Mouse (Mus musculus) Patski (cell line): ENCODE measurements at regions not wholly inside any gene's neighbourhood (a gene's known extent, or its start where the extent isn't known, plus 50 kb on each side); places are given as distances from the start of the nearest gene placed in this dataset.

Experiments used
- ATAC-seq: fragments of 100-300 bp; one replicate; pipeline ENCODE4 v1.8.0; 2021
- CTCF ChIA-PET: fragments of 350-600 bp; sonication (Branson Sonifier 250); formaldehyde crosslinking; loops from one replicate; lab custom pipeline; 2022; ENCODE audit warnings: inconsistent platforms; lab: Charles Lee
- POLR2A ChIA-PET: fragments of 350-600 bp; sonication (Branson Sonifier 250); formaldehyde crosslinking; loops from one replicate; lab custom pipeline; 2022; ENCODE audit warnings: antibody characterized with exemption, inconsistent platforms; lab: Charles Lee
- DNase-seq: peaks from one replicate; pipeline ENCODE4 v3.0.0-alpha.2; 2011; ENCODE audit warnings: low read depth, low spot score
- H3K27me3 ChIP-seq: fragments of 371-371 bp; one replicate; pipeline ENCODE4 v1.5.1; 2021
- CTCF ChIP-seq: fragments of 100-300 bp; IDR thresholded peaks from one replicate; pipeline ENCODE4 v1.5.1; 2021
- in situ Hi-C: fragments of 300-500 bp; cut with MboI; formaldehyde crosslinking; loops from 3 replicates; pipeline ENCODE4 v1.11.1; 2018; ENCODE audit warnings: low pct_unique_long_range_greater_than_20kb, mixed read lengths

DNA sequence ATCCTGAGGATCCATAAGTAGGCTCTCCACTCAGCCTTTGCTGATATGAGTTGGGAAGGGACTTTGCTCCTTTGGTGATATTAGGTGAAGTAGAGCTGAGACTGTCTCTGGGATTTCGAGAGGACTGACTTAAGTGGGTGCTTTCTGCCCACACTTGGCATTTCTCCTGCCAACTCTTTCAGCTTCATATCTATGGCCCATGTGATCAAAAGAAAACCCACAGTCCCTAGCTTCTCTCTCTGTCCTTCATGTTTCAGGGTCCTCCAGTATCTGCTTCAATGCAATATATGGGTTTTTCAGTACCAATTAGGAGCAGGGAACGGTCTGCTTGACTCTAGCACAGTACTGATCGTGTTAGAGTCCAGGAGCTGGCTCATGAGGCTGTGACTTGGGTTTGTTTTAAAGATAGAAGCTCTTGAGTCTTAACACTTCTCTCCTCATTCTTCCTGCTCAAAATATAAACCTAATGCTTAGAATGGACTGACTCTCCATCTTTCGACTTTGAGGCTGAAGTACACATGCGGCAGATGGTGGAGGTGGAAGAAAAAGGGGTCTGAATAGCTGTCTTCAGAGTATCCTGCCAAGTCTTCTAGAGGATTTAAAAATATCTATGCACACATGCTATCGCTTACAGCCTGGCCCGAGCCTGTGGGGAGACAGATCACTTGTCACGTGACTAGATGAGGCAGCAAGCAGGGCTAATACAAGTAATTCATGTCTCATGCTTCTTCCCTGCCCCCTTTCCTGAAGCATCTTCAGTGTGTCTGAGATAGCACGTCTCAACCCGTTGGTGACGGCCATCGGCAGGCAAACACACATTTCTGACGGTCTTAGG, 189.2 kb downstream of the Mex3b start:
- in situ Hi-C loops, result no loop called here
- ChIA-PET POLR2A (no interaction called here), CTCF (no interaction called here)
- ATAC-seq (no peak), DNase-seq (no peak)
- no peak for TF ChIP-seq CTCF
- H3K27me3 ChIP-seq, result peaks cover 10% of the 10 kb centered on the region

DNA sequence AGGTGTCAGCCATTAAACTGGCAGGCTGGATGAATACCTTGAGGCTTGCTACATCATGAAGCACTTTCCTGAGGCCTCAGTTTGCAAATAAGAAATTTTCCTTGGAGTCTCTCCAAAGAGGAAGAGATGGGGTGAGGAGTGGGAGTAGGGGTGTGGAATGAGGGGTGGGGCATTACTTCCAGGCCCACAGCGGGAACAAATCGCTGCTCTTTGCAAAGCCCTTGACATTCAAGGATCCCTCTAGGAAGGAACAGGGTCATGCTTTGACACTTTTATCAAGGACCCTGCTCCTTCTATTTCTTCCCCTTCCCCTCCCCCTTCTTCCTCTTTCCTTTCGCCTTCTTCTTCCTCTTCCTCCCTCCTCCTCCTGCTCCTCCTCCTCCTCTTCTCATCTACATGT, 193.2 kb downstream of the Mex3b start:
- ATAC-seq (no peak), DNase-seq (no peak)
- CTCF ChIA-PET, result no interaction called here
- H3K27me3 ChIP-seq, result peaks cover 10% of the 10 kb centered on the region
- in situ Hi-C loops, result no loop called here
- POLR2A ChIA-PET, result no interaction called here
- TF ChIP-seq CTCF, result no peak

DNA sequence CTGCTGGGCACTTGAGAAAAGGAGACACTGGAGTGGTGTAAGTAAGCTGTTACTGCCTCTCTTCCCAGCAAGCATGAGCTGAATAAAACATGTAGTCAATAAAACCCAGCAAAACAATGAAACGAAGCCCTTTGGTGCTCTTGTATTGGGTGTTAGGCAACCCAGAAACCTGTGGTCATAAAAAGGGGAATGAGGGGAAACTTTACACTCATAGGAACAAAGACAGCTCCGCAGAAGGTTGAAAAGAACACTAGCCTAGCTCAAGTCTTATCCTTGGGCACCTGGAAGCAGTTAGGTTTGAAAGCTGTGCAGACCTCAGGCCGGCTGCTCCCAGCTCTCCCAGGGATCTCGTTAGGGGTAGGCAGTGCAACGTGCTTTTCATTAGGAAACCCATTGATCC, 193.6 kb downstream of the Mex3b start:
- CTCF ChIA-PET, result no interaction called here
- in situ Hi-C loops, result no loop called here
- TF ChIP-seq CTCF, result no peak
- ATAC-seq (no peak), DNase-seq (no peak)
- H3K27me3 ChIP-seq, result peaks cover 10% of the 10 kb centered on the region
- POLR2A ChIA-PET, result no interaction called here

DNA sequence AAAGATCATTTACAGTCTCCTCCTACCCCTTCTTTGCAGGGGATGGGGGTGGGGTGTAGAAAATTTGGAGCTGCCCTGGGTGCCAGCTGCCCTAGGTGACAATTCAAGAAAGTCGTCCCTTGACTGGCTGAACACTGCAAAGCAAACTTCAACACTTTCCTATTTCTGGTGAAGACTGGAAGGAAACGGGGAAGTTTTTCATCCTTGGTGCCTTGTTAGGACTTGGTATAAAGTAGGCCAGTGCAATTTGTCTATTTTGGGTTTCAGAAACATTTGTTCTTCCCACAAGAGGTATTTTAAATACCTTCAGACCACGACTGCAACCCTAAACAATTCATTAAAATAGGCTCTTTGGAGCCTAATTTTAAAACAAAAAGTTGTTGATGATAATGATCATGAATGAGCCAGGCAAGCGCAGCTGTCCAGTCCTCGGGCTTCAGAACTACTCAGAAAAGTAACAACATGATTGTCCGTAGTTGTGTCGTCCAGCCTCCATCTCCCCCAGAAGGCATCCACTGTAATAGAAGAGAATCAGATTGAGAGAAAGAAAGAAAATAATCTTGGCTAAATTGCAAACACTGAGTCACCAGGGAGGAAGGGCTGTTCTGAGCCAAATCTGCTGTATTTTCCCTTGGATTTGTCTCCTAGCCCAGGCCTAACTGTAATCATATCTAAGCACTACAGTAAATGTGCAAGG, 194.2 kb downstream of the Mex3b start:
- H3K27me3 ChIP-seq, result peaks cover 10% of the 10 kb centered on the region
- CTCF ChIA-PET, result no interaction called here
- in situ Hi-C loops, result no loop called here
- POLR2A ChIA-PET, result no interaction called here
- ATAC-seq (no peak), DNase-seq (no peak)
- no peak for TF ChIP-seq CTCF

DNA sequence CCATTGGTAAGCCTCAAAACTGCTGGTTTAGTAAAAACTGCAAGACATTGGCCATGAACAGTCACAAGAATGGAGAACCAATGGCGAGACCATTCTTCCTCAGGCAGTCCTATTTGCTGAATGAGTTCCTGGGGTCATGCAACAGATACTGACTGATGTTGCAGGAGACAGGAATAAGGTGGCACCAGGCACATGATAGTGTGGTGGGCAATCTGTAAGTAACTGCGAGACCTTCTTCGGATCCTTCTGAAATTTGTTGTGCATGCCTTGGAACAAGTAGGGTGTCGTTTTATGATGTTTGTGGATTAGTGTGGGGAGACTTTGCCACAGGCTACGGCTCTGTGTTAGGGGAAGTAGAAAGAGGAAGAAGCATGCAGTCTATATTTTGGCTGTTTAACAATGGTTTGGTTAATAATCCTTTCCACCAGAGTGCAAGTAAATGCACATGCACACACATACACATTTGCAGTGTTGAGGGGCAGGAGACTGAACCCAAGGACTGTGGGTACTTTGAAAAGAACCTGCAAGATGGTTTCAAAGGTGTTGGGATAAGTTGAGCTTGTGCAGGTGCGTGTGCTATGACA, 194.9 kb downstream of the Mex3b start:
- in situ Hi-C loops, result no loop called here
- H3K27me3 ChIP-seq, result peaks cover 10% of the 10 kb centered on the region
- CTCF ChIA-PET, result no interaction called here
- no peak for DNase-seq
- no peak for ATAC-seq
- POLR2A ChIA-PET, result no interaction called here
- TF ChIP-seq CTCF, result no peak

DNA sequence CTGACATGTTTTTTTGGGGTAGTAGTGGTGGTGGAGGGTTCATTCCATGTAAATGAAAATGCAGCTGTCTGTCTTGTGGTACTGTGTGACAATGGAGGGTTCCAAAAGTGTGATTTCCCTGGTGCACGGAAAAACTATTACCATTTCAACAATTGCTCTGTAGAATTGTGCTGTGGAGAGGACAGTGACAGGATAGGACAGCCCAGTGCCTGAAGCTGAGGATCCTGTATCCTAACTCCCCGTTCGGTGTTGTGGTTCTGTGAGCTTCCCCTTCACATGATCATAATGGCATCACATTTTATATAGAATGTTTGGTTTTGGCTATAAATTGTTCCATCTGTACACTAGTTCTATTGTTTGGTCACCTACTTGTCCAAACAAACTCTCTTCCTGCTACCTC, 196.4 kb downstream of the Mex3b start:
- H3K27me3 ChIP-seq, result peaks cover 5% of the 10 kb centered on the region
- in situ Hi-C loops, result no loop called here
- DNase-seq (no peak), ATAC-seq (no peak)
- POLR2A ChIA-PET, result no interaction called here
- TF ChIP-seq CTCF, result no peak
- CTCF ChIA-PET, result no interaction called here

DNA sequence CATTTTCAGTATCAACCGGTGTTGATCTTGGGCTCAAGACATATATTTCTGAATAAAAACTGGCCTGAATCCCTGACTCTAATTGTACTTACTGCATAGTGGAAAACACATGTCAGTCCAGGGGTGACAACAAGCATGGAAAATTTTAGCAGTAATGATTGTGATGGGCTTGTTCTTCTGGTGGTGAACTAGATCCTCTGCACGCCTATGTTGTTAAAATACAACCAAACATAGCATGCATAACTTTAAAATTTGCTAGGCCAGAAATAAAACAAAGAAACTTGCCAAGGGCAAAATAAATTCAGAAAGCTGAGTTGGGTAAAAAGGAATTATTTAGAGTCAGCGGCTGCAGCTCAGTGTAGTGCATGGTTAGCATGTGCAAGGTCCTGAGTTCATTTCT, 198.2 kb downstream of the Mex3b start:
- CTCF ChIA-PET, result no interaction called here
- no peaks in the 10 kb centered on the region for H3K27me3 ChIP-seq
- in situ Hi-C loops, result no loop called here
- ATAC-seq, result no peak
- DNase-seq, result no peak
- POLR2A ChIA-PET, result no interaction called here
- TF ChIP-seq CTCF, result no peak

DNA sequence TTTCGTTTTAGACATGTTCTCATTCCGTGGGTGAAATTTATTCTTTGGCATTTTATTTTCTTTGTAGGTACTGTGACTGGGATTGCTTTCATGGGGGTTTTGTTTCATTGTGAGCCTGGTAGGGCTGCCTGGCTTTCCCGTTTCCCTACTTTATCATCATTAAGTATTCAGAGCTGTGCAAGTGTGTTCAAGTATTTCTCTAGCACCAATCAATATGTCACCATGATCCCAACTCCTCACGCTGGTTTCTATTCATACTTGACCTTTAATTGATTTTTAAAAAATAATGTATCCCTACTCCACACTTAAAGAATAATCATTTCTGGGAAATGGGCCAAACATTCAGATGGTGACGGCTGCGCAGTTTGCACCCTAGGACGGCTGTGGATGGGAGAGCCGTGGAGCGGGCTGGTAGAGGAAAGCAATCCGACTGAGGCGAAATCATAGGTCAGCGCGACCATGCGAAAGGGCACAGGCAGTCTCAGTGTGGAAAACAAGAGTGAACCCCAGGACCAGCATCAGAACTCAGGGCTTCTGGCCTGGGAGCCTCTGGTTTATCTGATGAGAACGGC, 207.4 kb downstream of the Mex3b start:
- CTCF ChIA-PET, result no interaction called here
- TF ChIP-seq CTCF, result no peak
- peaks cover 7% of the 10 kb centered on the region for H3K27me3 ChIP-seq
- in situ Hi-C loops, result no loop called here
- POLR2A ChIA-PET, result no interaction called here
- ATAC-seq (no peak), DNase-seq (no peak)

DNA sequence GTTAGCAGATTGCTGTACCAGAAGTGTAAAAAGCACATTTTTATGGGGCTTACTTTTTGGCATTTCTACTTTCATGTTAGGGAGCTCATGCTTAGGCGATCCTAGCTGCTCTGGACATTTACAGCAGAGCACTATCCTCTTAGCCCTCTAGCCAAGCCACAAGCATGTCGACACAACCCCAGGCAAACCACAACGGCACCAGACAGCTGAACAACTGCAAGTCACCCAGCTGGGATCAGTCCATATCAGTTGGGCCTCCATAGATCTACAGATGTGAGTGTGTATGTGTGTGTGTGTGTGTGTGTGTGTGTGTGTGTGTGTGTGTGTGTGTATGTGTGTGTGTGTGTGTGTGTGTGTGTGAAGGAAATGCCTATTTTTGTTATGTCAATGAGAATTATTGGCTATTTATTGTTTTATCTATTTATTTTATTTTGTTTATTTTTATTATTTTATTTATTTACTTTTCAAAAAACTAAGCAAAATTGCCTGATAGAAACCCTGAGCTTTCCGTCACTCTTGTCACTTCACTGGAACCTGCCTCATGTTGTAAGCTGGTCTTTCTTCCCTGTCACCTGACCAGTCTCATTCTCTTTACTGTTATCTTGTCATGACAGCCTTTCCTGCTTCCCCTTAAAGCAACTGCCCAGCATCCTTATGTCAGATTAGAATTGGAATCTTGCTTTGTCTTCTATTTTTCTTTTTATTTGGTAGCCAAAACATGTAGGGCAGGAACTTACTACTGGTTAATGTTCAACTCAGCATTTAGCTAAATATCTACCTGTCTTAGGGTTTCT, 208.2 kb downstream of the Mex3b start:
- peaks cover 7% of the 10 kb centered on the region for H3K27me3 ChIP-seq
- ATAC-seq, result no peak
- ChIA-PET CTCF (interaction anchor here (1.3 kb wide), 1 partner anchor 18 kb away, joined by 3 read pairs; no protein-coding TSS in a partner anchor), POLR2A (no interaction called here)
- in situ Hi-C loops, result no loop called here
- no peak for TF ChIP-seq CTCF
- DNase-seq, result no peak
